Mouse (Mus musculus) thymus, adult 2 months (tissue): Measurements from ENCODE around the gene B3gat3.

Source experiments
- CTCF ChIP-seq: fragments of 200-500 bp; IDR thresholded peaks from 2 replicates; pipeline ENCODE4 v1.5.1; 2012; ENCODE audit warnings: mild to moderate bottlenecking, control low read depth, low read length, moderate library complexity, borderline replicate concordance; ENCODE audit not compliant: control insufficient read depth, poor library complexity, insufficient read depth; ENCODE audit errors: extremely low read depth
- POLR2A ChIP-seq: fragments of 200-500 bp; IDR thresholded peaks from 2 replicates; pipeline ENCODE4 v1.6.1; 2012; ENCODE audit warnings: mild to moderate bottlenecking, low read length, control low read depth, moderate library complexity; ENCODE audit not compliant: control insufficient read depth, poor library complexity, insufficient read depth; ENCODE audit errors: extremely low read depth

GRCm38 (mm10) chr19:8921741-8922140 lies 1.6 kb downstream of the B3gat3 start:
- TF ChIP-seq POLR2A (no peak), CTCF (no peak)
